Mouse (Mus musculus) bone marrow macrophage, adult 2 months (primary cell): ENCODE results near the gene Bpnt1. TPM values are rescaled to one million over a fixed set of nuclear protein-coding genes. Genes with fewer than 3 reads are reported as not detected.
"Not testable (repeated sequence)": the region's sequence is repeated elsewhere in the genome, so short reads cannot be mapped to it uniquely, and the experiment has no call there.

Experiments
- H3K27ac ChIP-seq: 2 replicates; pipeline ENCODE4 v1.5.1; 2012; ENCODE audit warnings: low read depth, low read length; ENCODE audit not compliant: insufficient read depth
- H3K4me1 ChIP-seq: 2 replicates; pipeline ENCODE4 v1.6.1; 2012; ENCODE audit warnings: low read length; ENCODE audit not compliant: control insufficient read depth, insufficient read depth
- H3K4me3 ChIP-seq: 2 replicates; pipeline ENCODE4 v1.5.1; 2012; ENCODE audit warnings: mild to moderate bottlenecking, low read length, moderate library complexity; ENCODE audit not compliant: insufficient read depth
- CTCF ChIP-seq: IDR thresholded peaks from 2 replicates; pipeline ENCODE4 v1.5.1; 2012; ENCODE audit warnings: low read depth, mild to moderate bottlenecking, low read length, moderate library complexity
- POLR2A ChIP-seq: IDR thresholded peaks from 2 replicates; pipeline ENCODE4 v1.6.1; 2012; ENCODE audit warnings: mild to moderate bottlenecking, low read depth, low read length, borderline replicate concordance
- polyA plus RNA-seq: library from polyadenylated mRNA; stranded (reverse); fragments of >200 nt; gene quantifications from 2 replicates; pipeline ENCODE4 v1.2.4, GENCODE M21; 2012; ENCODE audit not compliant: missing spikeins, insufficient read depth, insufficient read length

Gene Bpnt1
- polyA plus RNA-seq, 1 experiment, result 16.8 TPM

GRCm38 (mm10) chr1:185302816-185303215 lies 29.1 kb upstream of the Bpnt1 start:
- Histone ChIP-seq H3K27ac (no peak overlapping the region), H3K4me1 (no peaks in the 10 kb centered on the region), H3K4me3 (no peak overlapping the region)
- no peak for TF ChIP-seq POLR2A
- TF ChIP-seq CTCF, result no peak

DNA sequence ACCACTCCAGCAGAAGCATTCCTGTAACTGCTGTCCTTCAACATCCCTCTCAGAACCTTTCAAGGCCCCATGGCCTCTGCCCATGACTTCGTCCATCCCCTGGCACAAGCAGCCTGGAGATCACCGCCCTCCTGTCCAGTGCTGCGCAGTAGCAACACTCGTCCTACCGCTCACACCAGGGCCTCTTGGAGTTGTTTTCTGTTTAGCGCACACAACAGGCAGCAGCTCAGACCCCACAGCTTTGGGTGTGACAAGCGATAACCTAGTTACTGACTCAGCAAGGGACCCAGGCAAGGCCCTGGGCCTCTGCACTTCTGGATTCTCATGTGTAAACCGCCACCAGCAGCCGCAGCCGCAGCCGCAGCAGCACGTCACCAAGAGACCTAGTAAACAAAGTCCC lies 25.1 kb upstream of the Bpnt1 start:
- TF ChIP-seq POLR2A (no peak), CTCF (no peak)
- Histone ChIP-seq H3K4me1 (no peaks in the 10 kb centered on the region), H3K27ac (no peak overlapping the region), H3K4me3 (no peak overlapping the region)

- TF ChIP-seq POLR2A (no peak), CTCF (no peak)
- H3K4me3 ChIP-seq, result no peak overlapping the region
Observed at GRCm38 (mm10) chr1:185307645-185308044, 24.3 kb upstream of the Bpnt1 start.

DNA sequence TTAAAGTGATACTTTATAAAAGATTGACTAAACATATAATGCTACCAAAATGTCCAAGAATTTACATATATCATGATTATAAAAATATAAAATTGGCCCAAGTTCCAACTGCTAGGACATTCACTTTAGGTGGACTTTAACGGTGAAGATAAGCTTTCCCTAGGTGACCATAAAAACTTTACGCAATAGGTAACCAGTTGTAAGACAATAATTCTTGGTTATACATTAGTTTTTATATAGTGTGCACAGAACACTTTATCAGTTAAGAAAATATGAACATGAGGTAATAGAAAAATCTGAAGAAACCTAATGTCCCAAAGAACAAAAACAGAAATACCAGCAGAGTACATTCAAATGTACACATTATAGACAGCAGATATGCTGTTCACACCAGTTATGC lies 23.6 kb upstream of the Bpnt1 start:
- TF ChIP-seq POLR2A, result no peak
- no peak for TF ChIP-seq CTCF
- Histone ChIP-seq H3K4me1 (no peaks in the 10 kb centered on the region), H3K4me3 (no peak overlapping the region), H3K27ac (no peak overlapping the region)

More at GRCm38 (mm10) chr1:185307645-185308044, 24.3 kb upstream of the Bpnt1 start:
- no peak overlapping the region for H3K27ac ChIP-seq
- H3K4me1 ChIP-seq, result no peaks in the 10 kb centered on the region

GRCm38 (mm10) chr1:185308908-185309307 lies 23.0 kb upstream of the Bpnt1 start:
- TF ChIP-seq POLR2A (no peak), CTCF (no peak)
- Histone ChIP-seq H3K27ac (no peak overlapping the region), H3K4me3 (no peak overlapping the region), H3K4me1 (no peaks in the 10 kb centered on the region)

- TF ChIP-seq CTCF (no peak), POLR2A (no peak)
- Histone ChIP-seq H3K4me1 (no peaks in the 10 kb centered on the region), H3K4me3 (no peak overlapping the region), H3K27ac (no peak overlapping the region)
Observed at GRCm38 (mm10) chr1:185311949-185312348, 20.0 kb upstream of the Bpnt1 start.

DNA sequence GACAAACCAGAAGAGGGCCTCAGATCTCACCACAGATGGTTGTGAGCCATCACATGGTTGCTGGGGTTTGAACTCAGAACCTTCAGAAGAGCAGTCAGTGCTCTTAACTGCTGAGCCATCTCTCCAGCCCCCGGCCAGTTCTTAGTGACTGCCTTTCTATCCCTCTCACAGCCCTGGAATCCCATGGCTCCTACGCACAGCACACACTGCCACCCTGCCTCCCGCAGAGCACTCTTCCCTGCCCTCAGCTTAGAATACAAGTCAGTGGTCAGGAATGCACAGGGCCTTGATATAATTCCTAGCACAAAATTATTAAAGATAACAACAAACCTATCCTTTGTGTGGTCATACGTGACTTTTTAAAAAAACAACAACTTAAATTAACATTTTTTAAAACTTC lies 17.4 kb upstream of the Bpnt1 start:
- H3K4me1 ChIP-seq, result no peaks in the 10 kb centered on the region
- no peak overlapping the region for H3K27ac ChIP-seq
- no peak for TF ChIP-seq CTCF
- TF ChIP-seq POLR2A, result no peak
- H3K4me3 ChIP-seq, result no peak overlapping the region

- Histone ChIP-seq H3K27ac (no peak overlapping the region), H3K4me3 (no peak overlapping the region), H3K4me1 (no peaks in the 10 kb centered on the region)
- no peak for TF ChIP-seq CTCF
- TF ChIP-seq POLR2A, result no peak
Observed at GRCm38 (mm10) chr1:185315846-185316568, 15.9 kb upstream of the Bpnt1 start.

DNA sequence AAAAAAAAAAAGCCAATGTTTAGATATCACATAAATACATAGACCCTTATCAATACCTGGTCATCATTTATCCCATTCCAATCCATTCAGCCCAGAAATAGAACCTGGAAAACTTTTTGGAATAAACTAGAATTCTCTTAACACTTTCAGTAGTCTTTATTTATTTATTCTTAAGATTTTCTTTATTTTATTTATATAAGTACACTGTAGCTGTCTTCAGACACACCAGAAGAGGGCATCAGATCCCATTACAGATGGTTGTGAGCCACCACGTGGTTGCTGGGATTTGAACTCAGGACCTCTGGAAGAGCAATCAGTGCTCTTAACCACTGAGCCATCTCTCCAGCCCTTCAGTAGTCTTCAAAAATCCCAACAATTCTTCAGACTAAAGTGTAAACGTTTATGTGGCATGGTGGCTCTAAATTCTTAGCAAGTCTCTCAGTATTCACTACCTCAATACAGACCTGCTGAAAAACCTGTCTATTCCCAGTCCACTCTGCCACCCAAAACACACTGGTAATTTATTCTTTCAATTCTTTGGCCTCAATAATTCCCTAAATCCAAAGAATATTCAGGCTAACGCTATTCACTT lies 4.1 kb upstream of the Bpnt1 start:
- not testable (repeated sequence) for H3K4me1 ChIP-seq, H3K27ac ChIP-seq
- peak overlapping the region; percentile 89; the same call in 1 of the 2 replicates for H3K4me3 ChIP-seq

DNA sequence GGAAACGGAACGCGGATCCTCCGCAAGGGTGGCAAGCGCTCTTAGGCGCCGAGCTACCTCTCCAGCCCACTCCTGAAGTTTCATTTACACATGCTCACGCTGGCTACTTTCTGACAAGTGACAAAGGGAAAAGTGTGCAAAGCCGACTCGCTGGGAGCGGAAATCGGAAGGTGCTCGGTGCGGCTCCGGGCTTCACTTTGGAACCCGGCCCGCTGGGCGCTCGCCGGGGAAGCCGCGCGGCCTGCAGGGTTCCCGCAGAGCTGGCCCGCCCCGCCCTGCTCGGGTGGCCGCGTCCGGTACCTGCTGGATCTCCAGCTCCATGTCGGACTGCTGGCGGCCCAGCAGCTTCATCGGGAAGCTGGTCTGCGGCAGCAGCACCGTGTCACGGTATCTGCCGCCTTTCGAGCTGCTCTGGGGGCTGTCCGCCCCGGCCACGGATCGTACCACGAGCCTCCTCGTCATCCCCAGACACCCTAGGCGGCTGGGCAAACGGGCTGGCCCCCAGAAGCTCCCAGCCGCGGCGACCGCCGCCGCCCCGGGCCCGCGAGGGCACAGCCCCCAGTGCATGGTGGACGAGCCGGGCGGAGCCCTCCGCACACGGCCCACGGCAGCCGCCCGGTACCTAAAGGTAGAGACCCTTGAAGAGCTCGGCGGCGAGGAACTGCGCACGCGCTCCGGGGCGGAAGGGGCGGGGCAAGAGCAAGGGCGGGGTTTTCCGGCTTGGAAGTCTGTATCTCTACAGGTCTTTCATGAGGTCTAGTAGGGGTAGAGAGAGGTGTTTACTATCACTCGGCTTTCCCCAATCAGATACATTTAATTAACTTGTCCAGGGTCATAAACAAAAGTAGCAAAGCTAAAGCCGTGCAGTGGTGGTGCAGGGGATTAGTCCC lies 3.0 kb upstream of the Bpnt1 start, which contains the start of gene Iars2:
Gene Iars2, minus strand, starts transcription at position 676 of the 890 bp plus-strand sequence.
- TF ChIP-seq POLR2A, result no peak
- no peak for TF ChIP-seq CTCF
- Histone ChIP-seq H3K4me3 (peak within 1 kb of the TSS; percentile 89), H3K4me1 (peaks cover 13% of the 10 kb centered on the region), H3K27ac (peak within 1 kb of the TSS; percentile 62)
